Mouse (Mus musculus) lung, postnatal 0 days (tissue): Measurements from ENCODE around the gene Trem2. TPM values are rescaled to one million over a fixed set of nuclear protein-coding genes. Genes with fewer than 3 reads are reported as not detected.

Source experiments
- ATAC-seq: fragments of 200-750 bp; cut with Nextera tagmentation; 2 replicates; pipeline ENCODE4 v1.8.0; 2017; ENCODE audit warnings: moderate library complexity
- DNase-seq: peaks from one replicate; pipeline ENCODE4 v3.0.0-alpha.2; 2016; ENCODE audit warnings: low spot score
- H3K27ac ChIP-seq: fragments of 300-500 bp; sonication (generic); 2 replicates; pipeline ENCODE4 v1.5.1; 2014; ENCODE audit warnings: antibody characterized with exemption, mild to moderate bottlenecking, low read length, mixed read lengths
- H3K27me3 ChIP-seq: fragments of 300-500 bp; sonication (generic); replicated peaks from 2 replicates; pipeline ENCODE4 v1.6.1; 2014; ENCODE audit warnings: low read length, mixed read lengths; ENCODE audit not compliant: insufficient read depth
- H3K36me3 ChIP-seq: fragments of 300-500 bp; sonication (generic); 2 replicates; pipeline ENCODE4 v1.6.1; 2014; ENCODE audit warnings: low read length, mixed read lengths; ENCODE audit not compliant: insufficient read depth
- H3K4me1 ChIP-seq: fragments of 300-500 bp; sonication (generic); 2 replicates; pipeline ENCODE4 v1.6.1; 2014; ENCODE audit warnings: antibody characterized with exemption, low read depth, low read length, mixed read lengths; ENCODE audit not compliant: insufficient read depth
- H3K4me2 ChIP-seq: fragments of 300-500 bp; sonication (generic); replicated peaks from 2 replicates; pipeline ENCODE4 v1.6.1; 2014; ENCODE audit warnings: low read depth, mild to moderate bottlenecking, low read length, moderate library complexity, mixed read lengths
- H3K4me3 ChIP-seq: fragments of 300-500 bp; sonication (generic); 2 replicates; pipeline ENCODE4 v1.5.1; 2014; ENCODE audit warnings: low read depth, low read length
- H3K9ac ChIP-seq: fragments of 300-500 bp; sonication (generic); replicated peaks from 2 replicates; pipeline ENCODE4 v1.6.1; 2014; ENCODE audit warnings: low read depth, mild to moderate bottlenecking
- H3K9me3 ChIP-seq: fragments of 300-500 bp; sonication (generic); 2 replicates; pipeline ENCODE4 v1.6.1; 2016; ENCODE audit warnings: low read length, mixed read lengths
- CTCF ChIP-seq: IDR thresholded peaks from 2 replicates; pipeline ENCODE4 v1.5.1; 2016; ENCODE audit warnings: antibody characterized with exemption, mild to moderate bottlenecking
- EP300 ChIP-seq: IDR thresholded peaks from 2 replicates; pipeline ENCODE4 v1.6.1; 2016; ENCODE audit warnings: antibody characterized with exemption, mild to moderate bottlenecking, control low read depth
- WGBS: fragments of 180-500 bp; shearing (Covaris S2); extraction: QIAGEN DNeasy Blood & Tissue Kit; methylation state at CpG from one replicate; pipeline ENCODE4 v1.1.7; 2014; 5-methylcytosine and 5-hydroxymethylcytosine counted together
- polyA plus RNA-seq: library from polyadenylated mRNA; unstranded; fragments of >200 nt; fragmentation: Nextera tagmentation; extraction: Ambion mirVana; gene quantifications from 2 replicates; pipeline ENCODE4 v1.2.1, GENCODE M21; 2015

Trem2 gene
- polyA plus RNA-seq, 1 experiment from 2014 or later: 5.1 TPM

DNA sequence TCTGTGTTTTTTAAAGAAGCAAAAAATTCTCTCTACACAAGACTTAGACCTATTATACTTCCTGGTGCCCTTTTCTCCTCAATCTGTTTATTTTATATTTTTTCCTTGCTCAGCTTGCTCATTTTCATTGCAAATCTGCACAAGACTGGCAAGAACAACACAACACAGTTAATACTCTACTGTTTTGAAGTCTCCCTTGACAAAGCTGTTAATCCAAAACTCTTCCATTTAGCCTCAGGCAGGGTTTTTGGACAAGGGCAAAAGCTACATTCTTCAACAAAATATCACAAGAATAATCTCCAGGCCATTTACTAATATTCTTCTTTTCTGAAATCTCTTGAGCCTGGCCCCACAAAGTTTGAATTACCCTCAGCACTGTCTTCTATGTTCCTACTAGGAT, 25.4 kb downstream of the Trem2 start:
- no peak overlapping the region for H3K27ac ChIP-seq
- H3K9me3 ChIP-seq: no peaks in the 10 kb centered on the region
- no peaks in the 10 kb centered on the region for H3K36me3 ChIP-seq
- H3K4me1 ChIP-seq: no peaks in the 10 kb centered on the region
- no peaks in the 10 kb centered on the region for H3K27me3 ChIP-seq
- no peak overlapping the region for H3K4me3 ChIP-seq
- ATAC-seq (no peak), DNase-seq (no peak)
- H3K4me2 ChIP-seq: no peak overlapping the region
- TF ChIP-seq EP300 (no peak), CTCF (no peak)
- no peak overlapping the region for H3K9ac ChIP-seq

- Histone ChIP-seq H3K4me1 (no peaks in the 10 kb centered on the region), H3K9me3 (no peaks in the 10 kb centered on the region), H3K4me2 (no peak overlapping the region), H3K27me3 (no peaks in the 10 kb centered on the region), H3K27ac (no peak overlapping the region), H3K4me3 (no peak overlapping the region), H3K9ac (no peak overlapping the region), H3K36me3 (no peaks in the 10 kb centered on the region)
- DNase-seq: no peak
- 80% methylated on average over 8 of the region's 8 CpGs for WGBS
- no peak for TF ChIP-seq CTCF
- no peak for TF ChIP-seq EP300
- no peak for ATAC-seq
Observed at GRCm38 (mm10) chr17:48372987-48373386, 26.8 kb downstream of the Trem2 start.

DNA sequence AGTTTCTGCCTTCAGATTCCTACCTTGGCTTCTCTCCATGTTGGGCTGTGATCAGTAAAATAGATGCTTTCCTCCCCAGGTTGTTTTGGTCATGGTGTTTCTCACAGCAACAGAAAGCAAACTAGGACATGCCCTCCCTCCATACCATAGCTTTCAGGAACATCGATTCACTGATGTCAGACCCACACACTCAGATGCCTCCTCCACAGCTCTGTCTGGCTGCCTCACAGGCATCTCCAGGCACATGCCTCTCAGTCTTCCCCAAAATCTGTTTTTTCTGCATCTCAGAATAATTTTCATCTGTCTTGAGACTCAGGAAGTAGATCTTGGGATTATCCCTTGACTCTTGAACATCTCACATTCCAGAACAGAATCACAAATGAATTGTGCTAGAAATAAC, 29.9 kb downstream of the Trem2 start:
- H3K9ac ChIP-seq: no peak overlapping the region
- TF ChIP-seq EP300 (no peak), CTCF (no peak)
- no peaks in the 10 kb centered on the region for H3K27me3 ChIP-seq
- no peak for ATAC-seq
- no peak for DNase-seq
- 97% methylated on average over 1 of the region's 1 CpGs for WGBS
- no peak overlapping the region for H3K4me3 ChIP-seq
- no peaks in the 10 kb centered on the region for H3K9me3 ChIP-seq
- H3K36me3 ChIP-seq: no peaks in the 10 kb centered on the region
- no peaks in the 10 kb centered on the region for H3K4me1 ChIP-seq
- no peak overlapping the region for H3K4me2 ChIP-seq
- H3K27ac ChIP-seq: no peak overlapping the region

DNA sequence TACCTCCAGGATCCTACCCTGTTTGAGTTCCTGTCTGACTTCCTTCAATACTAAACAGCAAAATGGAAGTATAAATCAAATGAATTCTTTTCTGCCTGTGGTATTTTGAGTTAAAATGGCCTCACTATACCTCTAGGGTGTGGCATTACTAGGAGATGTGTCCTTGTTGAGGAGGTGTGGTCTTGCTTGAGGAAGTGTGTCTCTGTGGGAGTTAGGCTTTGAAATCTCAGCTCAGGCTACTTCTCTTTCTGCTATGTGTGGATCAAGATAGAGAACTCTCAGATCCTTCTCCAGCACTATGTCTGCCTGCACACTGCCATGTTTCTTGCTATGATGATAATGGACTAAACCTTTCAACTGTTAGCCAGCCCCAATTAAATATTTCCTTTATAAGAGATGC, 32.8 kb downstream of the Trem2 start:
- no peaks in the 10 kb centered on the region for H3K36me3 ChIP-seq
- no peak overlapping the region for H3K27ac ChIP-seq
- H3K9ac ChIP-seq: no peak overlapping the region
- H3K4me3 ChIP-seq: no peak overlapping the region
- no peaks in the 10 kb centered on the region for H3K9me3 ChIP-seq
- TF ChIP-seq CTCF: no peak
- no peak for TF ChIP-seq EP300
- no peaks in the 10 kb centered on the region for H3K4me1 ChIP-seq
- no peak for ATAC-seq
- no peak overlapping the region for H3K4me2 ChIP-seq
- no peak for DNase-seq
- no peaks in the 10 kb centered on the region for H3K27me3 ChIP-seq

- no peak for ATAC-seq
- Histone ChIP-seq H3K4me1 (no peaks in the 10 kb centered on the region), H3K27ac (no peak overlapping the region), H3K4me2 (no peak overlapping the region), H3K9ac (no peak overlapping the region), H3K27me3 (no peaks in the 10 kb centered on the region), H3K36me3 (peaks cover 30% of the 10 kb centered on the region), H3K9me3 (no peaks in the 10 kb centered on the region), H3K4me3 (no peak overlapping the region)
- TF ChIP-seq CTCF (no peak), EP300 (no peak)
- DNase-seq: no peak
- 52% methylated on average over 2 of the region's 2 CpGs for WGBS
Observed at GRCm38 (mm10) chr17:48385786-48386461, 39.7 kb downstream of the Trem2 start.

DNA sequence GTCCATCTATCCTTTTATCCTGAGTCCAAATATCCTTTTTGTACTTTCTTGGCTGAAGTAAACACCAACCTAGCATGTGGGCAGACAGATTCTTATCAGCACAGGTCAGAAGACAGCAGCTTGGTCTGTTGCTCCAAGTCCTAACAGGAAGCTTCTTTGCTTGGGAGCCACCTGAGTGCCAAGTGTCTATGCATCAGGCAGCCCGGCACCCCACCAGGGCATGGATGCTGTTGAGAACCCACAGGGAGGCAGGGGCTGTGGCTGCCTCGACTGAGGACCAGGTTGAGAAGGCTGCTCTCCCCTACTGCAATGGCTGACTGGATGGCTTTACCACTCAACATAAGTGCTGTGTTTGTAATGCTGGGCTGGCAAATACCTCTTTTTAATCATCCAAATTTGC, 42.5 kb downstream of the Trem2 start:
- WGBS: 76% methylated on average over 2 of the region's 2 CpGs
- Histone ChIP-seq H3K9me3 (no peaks in the 10 kb centered on the region), H3K27me3 (no peaks in the 10 kb centered on the region), H3K4me1 (no peaks in the 10 kb centered on the region), H3K27ac (no peak overlapping the region), H3K36me3 (peaks cover 52% of the 10 kb centered on the region), H3K4me2 (no peak overlapping the region), H3K9ac (no peak overlapping the region), H3K4me3 (no peak overlapping the region)
- ATAC-seq (no peak), DNase-seq (no peak)
- TF ChIP-seq EP300: no peak
- TF ChIP-seq CTCF: no peak

GRCm38 (mm10) chr17:48389442-48389841, 43.2 kb downstream of the Trem2 start:
- ATAC-seq: no peak
- 95% methylated on average over 5 of the region's 5 CpGs for WGBS
- TF ChIP-seq CTCF: no peak
- no peak for TF ChIP-seq EP300

More at GRCm38 (mm10) chr17:48389442-48389841, 43.2 kb downstream of the Trem2 start:
- no peak overlapping the region for H3K27ac ChIP-seq
- H3K4me3 ChIP-seq: no peak overlapping the region
- H3K27me3 ChIP-seq: no peaks in the 10 kb centered on the region
- H3K9ac ChIP-seq: no peak overlapping the region
- no peak for DNase-seq
- no peaks in the 10 kb centered on the region for H3K9me3 ChIP-seq
- no peak overlapping the region for H3K4me2 ChIP-seq
- H3K36me3 ChIP-seq: peaks cover 58% of the 10 kb centered on the region
- H3K4me1 ChIP-seq: no peaks in the 10 kb centered on the region
